Mouse (Mus musculus): ENCODE data around the gene BC049352.
A peak's percentile ranks its signal among the peaks of the same experiment; 100 is the strongest.

The BC049352 gene

DNA sequence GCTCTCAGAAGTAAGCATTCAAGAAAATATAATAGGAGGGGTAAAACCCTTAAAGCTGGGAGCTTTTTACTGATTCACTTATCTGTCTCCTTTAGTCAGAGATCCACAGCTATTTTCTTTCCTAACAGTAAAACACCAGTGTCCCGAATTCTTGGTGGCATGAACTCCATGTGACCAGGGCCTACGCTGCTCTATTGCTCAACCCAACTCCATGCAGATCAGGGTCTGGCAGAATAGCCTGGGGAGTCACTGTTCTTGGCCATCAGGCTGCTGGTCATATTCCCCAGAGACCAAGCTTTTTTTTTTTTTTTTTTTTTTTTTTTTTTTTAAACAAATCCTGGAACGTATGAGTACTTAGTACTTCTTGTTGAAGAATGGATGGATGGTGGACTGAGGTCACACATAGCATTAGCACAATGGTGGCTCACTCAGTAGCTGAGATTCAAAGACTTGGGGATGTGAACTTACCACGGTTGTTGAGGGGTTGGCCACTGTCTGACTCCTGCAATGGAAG is 7.9 kb downstream of the BC049352 start:
- DNase-seq (ENCODE audit: low read depth, low spot score) = peak; percentile 16

DNA sequence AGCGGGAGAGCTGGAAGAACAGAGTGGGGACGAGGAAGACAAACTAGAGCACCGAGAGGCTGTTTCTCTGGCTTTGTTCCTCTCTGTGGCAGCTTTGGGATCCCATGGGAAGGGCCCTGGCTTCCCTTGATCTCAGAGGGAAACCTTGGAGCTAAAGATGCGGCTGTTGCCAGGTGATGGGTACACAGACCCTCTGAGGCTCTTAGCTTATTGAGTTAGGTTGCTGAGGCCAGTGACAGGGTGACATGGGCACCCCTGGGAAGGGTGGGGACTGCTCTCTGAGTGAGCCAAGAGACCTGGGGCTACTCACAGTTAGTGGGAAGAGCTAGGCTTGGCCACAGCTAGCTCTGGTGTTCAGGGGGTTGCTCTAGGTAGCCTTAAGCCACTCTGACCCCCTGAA is 13.7 kb downstream of the BC049352 start:
- DNase-seq (ENCODE audit: low read depth, low spot score) = no peak

DNA sequence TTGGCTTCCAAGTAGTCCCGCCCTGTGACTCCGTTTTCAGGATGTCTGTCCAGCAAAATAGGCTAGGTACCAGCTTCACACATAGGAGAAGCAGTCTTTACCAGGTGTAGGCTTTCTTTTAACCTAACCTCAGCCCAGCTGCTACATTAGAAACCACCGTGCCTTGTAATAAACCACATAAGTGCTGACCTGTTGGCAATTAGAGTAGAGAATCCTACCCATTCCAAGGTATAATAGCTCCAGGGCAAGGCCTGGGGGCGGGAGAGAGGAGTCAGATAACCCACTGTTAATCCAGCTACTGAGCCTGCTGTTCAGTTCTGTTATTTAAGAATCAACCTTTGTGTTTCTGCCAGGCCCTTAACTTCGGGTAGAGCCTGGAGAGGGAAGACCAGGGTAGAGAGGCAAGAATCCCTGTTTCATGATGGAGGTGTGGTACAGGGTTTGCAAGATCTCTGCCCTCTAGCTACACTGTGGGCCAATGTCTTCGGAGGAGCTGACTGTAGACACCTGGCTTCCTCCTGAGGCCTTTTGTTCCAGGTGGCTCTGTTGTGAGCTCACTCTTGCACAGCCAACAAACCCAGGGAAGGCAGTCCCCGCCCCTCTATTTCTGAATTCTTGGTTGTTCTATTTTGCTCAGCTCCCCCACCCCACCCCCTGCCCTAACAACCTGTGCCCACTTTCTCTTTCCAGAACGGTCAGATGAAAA is 14.5 kb downstream of the BC049352 start:
- DNase-seq (ENCODE audit: low read depth, low spot score) = no peak

DNA sequence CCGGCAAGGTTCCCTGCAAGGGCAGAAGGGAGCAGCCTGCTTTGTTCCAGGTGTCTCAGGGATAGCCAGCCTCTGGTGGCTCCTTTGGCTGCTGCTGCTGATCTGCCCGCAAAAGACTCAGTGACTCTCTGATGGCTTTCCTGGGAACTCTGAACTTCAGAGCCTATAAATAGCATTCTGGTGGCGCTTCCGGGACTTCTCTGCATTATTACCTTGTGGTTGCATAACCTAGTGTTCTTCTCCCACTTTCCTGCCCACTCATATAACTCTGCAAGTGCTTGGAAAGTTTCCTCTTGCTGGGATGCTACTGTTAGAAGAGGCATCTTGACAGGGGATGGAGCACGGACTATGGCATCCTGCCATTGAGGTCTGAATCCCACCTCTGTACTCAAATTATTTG is 15.7 kb downstream of the BC049352 start:
- DNase-seq (ENCODE audit: low read depth, low spot score) = no peak

DNA sequence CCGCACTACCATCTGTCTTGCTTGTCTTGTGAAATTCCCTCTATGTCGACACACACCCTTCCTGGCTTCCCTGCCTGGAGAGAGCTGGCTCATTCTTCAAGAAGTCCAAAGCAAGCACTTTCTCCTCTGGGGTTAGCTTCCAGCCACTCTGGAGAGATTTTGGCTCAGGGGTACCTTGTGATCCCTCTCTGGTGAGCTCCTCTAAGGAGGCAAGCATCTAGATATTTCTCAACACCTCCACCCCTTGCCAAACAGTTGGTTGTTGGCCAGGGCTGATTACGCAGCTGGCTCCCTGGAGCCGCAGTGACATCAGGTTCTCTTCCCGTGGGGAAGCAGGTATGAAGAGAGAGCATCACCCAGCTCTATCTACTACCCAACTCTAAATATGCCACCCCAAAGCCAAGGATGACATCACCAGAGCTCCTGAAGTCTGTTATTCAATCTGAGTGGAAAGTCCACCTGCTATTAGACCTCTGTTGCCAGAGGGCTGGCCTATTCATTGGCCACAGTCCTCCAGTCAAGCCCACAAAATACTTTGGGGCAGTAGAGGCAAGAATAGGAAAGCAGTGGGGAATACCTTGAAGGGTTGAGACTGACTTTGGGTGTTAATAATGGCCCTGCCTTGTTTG is 19.6 kb downstream of the BC049352 start:
- DNase-seq (ENCODE audit: low read depth, low spot score) = peak; percentile 49

DNA sequence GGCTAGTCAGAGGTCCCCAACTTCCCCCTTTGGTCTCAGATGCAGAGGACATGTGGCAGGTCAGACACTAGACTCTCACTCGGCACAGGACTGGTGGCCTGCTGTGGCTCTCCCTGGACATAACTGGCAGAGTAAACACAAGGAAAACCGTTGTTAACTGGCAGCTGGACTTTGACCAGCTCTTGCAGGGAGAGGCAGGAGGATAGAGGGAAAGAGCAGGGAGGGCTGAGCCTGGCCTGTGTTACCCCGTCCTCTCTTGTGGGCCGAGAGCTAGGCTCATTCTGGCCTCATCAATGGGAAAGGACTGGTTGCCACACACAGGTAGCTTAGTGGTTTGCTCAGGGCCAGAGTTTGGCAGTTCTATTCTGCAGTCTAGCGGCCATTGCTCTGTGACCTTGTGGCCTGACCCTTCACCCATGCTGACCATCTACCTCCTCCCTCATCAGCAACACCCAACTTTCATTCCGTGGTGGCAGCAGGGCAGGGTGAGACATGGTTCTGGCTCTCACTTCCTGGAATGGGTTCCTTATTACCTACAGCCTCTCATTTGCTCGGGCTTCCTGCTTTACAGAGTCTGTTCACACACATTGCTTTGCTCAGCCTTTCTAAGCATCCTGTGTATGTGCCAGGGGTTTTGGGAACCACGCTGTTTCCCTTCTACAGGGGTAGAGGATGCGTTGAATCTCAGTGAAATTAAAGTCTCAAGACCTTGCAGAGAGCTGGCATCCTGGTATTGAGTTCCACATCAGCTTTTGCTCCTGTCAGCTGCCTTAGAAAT is 20.4 kb downstream of the BC049352 start:
- no peak for DNase-seq (ENCODE audit: low read depth, low spot score)

DNA sequence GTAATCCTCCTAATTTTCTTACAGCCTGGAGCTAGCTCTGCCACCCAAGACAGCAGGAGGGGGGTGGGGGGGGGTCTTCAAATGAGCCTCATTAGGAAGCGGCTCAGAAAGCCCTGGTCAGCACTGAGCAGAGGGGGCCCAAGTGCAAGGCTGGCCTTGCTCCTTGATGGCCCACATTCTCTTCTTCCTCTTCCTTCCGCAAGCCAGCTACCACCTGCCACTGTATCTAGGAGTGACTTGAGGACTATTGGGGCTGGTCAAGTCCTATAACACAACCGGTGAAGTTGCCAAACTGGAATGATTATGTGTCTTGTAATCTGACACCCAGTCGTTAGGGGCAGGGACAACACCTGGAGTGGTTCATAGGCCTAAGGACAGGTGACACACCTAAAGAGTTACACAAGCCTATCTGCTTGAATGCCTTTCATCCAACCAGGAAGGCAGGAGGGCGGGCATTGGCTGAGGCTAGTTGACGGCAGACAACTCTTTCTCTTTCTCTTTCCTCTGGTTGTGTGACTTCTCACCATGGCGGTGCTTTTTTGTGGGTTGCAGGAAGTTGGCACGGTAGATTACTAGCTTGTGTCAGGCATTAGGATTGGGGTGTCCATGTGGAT is 22.1 kb downstream of the BC049352 start, which contains the start of gene Tmprss4:
Gene Tmprss4, minus strand, starts transcription at position 296 of the 614 bp plus-strand sequence.
- DNase-seq (ENCODE audit: low read depth, low spot score) = no peak

DNA sequence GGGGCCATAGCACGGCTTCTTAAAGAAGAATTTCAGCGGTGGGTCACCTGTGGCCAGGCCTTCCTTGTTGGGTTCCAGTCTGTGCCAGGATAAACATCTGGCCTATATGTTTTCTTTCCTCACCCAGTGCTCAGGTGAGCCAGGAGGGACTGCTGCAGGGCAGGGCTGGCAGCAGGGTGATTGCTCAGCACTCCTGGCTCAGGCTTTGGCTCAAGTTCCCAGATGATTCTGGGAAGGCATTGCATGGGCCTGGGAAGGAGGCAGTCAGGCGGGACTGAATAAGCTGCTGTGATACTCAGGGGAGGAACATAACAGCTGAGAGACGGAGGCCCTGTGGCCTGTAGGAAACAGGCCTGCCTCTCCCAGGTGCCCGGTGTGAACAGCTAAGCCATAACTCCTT is 23.3 kb downstream of the BC049352 start:
- DNase-seq (ENCODE audit: low read depth, low spot score) = no peak

DNA sequence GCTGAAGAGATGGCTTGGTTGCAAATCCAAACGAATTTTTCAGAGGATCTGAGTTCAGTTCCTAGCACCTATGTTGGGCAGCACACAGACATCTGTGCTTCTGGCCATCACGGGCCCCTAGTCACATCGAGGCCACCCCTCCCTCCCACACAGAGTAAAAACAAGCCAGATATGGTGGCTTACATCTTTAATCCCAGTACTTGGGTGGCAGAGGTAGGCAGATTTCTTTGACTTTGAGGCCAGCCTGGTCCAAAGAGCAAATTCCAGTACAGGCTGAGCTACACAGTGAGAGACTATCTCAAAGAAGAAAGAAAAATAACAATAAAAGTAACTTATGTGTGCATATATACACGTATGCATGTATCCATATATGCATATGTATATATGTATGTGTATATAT is 24.3 kb downstream of the BC049352 start:
- DNase-seq (ENCODE audit: low read depth, low spot score) = no peak

DNA sequence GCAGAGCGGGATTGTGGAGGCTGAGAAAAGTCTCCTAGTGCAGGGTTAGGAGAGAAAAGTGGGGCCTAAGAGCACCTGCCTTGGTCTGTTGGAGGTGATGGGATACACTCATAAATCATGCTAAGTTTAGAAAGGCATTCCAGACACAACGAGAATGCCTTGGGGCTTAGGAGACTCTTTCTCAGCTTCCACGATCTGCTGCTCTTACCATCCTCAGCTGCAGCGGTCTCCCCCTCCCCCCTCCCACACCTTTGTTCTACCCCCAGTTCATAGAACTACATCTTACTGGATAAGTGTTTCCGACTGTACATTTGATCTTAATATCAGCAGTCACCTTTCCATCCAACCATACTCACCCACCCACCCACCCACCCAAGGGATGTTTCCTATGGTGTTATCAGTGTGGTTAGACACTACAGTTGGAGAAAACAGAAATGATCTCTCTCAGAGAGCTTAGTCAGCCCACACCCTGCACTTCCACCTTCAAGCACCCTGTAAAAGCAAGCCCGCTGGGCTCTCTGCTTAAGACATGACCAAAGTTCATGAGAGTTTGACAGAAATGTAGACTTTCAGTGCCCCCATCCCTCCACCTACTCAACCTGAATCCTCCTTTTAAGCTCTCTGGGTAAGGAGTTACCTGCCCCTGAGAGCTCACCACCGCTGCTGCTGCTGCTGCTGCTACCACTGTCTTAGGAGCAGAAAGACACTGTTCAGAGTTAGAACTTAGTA is 25.4 kb downstream of the BC049352 start:
- no peak for DNase-seq (ENCODE audit: low read depth, low spot score)

DNA sequence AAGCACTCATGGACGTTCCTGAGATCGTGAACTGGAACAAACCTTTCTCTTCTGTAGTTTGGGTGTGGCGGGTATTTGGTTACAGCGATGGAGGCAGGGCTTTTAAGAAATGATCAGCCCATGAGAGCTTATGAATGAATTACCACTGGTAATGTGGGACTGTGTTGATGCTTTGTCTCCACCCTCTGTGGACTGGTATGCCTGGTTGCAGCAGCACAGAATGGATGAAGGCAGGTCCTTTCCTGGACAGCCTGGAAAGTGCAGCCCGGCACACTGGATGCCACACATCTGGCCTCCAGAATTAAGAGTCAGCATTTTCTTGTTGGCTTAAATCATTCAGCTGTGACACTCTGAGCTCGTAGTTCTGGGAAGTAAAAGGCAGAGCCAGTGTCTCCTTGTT is 30.2 kb downstream of the BC049352 start:
- no peak for DNase-seq (ENCODE audit: low read depth, low spot score)

DNA sequence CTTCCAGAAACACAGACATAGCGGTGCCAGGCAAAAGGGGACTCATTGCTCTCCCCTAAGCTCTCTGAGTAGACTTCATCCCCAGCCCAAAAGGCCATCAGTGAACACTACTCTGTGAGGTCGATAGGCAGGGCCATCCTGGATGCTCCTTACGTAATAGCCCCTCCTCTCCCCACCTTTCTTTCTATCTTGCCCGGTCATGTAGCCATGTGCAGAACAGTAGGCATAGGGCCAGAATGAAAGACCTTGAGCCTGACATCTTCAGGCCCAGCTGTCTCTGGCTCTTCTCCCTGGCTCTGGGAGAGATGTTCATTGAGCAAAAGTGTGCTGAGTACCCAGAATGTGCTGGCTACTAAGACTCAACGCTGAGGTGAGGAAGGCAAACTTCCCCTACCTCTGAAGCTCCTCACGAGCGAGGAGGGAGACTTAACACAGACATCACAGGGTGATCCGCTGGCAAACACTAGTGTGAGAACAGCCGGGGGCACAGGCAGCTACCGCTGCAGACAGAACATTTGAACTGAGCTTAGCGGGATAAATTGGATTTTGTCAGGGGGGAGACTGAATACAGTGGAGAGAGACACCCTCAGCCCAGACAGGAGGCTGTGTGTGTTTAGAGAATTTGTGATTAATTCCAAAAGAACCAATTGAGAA is 33.8 kb downstream of the BC049352 start:
- no peak for DNase-seq (ENCODE audit: low read depth, low spot score)

DNA sequence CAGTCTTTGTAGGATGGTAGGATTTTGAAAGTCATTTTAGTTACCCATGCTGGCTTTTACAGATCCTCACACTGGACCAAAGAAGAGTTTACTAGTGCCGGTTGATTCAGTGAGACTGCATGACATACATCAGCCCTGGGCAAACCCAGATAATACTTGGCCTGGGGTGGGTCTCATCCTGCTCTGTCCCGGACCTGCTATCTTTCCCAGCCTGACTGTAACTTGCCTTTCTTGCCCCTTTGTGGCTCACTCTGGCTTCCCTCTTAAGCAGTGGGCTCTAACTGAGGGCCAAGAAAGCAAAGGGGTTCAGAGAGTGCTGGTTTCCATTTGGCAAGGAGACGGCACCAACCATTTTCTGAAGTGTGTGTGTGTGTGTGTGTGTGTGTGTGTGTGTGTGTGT is 37.8 kb downstream of the BC049352 start:
- DNase-seq (ENCODE audit: low read depth, low spot score) = no peak

DNA sequence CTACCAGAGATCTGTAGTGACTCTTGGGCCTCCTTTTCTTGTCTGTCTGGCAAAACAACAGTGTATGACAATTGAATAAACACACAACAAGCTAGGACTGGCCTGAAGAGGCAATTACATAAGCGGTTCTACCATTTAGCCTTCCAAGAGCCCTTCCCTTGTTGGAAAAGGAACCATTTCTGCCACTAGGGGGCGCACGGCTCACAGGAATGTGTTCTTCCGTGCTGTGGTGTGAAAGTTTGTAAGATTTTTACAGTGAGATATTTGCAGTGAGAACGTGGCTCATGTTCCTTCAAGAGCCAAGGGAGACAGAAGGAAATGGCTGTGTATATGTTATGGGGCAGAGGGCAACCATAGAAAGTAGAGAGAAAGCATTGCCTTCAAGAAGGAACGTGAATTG is 39.8 kb downstream of the BC049352 start:
- DNase-seq (ENCODE audit: low read depth, low spot score) = peak; percentile 78

DNA sequence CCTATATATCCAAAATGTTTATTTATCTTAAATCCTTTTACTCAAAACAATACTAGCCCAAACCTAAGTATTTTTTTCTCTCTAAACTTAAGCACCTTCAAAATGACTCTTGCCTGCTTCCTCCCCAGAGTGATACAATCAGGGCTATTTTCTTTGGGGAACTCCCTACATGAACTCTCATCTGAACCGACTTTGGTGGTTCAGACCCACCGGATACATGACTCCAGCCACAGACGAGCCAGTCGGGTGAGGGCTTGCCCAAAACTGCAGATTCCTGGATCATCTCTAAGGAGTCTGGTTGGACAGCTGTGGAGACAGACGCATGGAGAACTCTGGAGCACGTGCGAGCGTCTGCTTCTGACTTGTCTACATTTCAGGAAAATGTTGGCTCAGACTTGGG is 47.6 kb downstream of the BC049352 start:
- no peak for DNase-seq (ENCODE audit: low read depth, low spot score)

DNA sequence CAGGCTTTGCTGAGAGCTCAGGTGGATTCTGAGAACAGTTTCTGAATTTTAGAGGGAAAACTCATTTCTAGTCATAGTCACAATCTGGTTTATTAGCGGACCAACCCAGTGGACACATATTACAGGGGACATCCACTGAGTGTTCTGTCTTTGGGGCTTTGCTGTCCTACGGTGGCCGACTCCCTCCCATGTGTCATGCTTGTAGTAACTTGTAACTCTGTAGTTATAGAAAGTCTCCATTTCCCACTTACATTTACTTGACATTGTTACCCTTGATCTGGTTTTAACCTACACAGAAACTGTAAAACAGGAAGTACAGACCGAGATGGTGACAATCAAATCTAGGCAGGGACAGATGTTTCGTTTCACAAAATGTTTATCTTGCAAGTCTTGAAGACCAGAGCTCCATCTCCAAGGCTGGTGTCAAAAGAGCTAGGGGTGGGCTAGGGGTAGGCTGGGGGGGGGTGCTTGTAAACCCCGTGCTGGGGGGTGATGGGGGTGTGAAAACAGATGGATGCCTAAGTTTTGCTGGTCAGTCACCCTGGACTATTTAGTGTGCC is 53.9 kb downstream of the BC049352 start:
- no peak for DNase-seq (ENCODE audit: low read depth, low spot score)

DNA sequence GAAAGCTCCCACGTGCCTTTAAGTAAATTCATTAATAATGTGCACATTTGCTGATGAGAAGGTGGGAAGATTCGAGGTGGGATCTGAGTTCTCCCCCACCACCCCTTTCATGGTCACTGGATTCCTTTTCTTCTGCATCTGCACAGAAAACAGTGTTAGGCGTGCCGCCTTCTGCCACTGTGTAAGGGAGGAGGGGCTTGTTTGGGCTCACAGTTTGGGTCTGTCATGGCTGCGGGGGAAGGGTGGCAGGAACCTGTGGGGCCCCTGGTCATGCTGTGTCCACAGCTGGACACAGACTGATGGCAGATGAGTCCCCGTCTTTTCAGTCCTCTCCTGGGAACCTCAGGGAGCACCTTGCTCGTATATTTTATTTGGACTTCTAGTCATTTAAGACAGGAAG is 54.9 kb downstream of the BC049352 start:
- DNase-seq (ENCODE audit: low read depth, low spot score) = no peak

DNA sequence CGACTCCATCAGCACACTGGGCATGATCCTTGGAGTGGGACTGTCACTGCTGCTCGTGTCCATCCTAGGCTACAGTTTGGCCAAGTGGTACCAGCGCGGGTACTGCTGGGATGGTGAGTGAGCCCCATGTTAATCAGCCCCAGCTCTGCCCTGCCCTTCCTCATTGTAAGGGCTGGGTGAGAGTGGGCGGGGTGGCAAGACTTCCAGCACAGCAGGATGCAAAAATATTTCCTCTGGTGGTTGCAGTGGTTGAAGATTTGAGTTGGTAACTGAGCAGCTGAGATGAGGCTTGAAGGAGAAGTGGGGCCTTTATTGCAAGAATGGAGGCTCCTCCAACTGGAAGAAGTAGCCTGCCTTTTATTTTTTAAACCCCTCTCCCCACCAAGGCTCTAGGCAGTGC is 59.6 kb downstream of the BC049352 start:
- no peak for DNase-seq (ENCODE audit: low read depth, low spot score)

DNA sequence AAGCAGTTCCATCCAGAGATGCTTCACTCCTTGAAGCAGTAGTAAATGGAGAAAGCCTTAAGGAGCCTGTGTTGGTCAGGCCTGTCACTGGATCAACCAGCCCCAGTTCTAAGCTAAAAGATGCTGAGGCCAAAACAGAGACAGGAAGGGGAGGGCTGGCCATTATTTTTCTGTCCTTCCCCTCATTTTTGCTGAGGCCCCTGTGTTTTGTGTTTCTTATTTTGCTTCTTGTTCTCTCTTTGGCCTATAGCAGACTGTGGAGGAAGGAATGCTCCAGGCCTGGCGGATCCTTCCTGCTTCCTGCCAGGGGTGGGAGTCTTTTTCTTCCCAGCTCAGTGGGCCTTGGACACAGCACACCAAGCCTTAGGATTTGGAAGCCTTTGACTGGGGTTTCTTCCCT is 63.6 kb downstream of the BC049352 start:
- no peak for DNase-seq (ENCODE audit: low read depth, low spot score)

DNA sequence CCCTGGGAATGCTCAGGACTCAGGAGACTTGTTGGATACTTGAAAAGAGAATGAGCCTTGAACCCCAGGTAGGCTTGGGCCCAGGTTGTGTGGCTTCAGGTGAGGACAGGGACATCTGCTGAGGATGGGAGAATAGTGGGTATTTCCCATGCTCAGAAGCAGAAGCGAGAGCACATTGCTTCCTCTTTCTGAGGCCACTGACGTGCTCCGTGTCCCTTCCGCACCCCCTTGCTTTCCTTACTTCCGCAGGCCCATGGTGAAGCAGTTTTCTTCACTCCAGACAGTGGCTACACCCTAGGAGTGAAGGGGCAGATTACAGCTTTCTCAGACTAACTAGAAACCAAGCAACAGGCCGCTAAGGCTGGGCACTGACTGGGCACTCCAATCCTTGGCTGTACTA is 64.3 kb downstream of the BC049352 start:
- peak; percentile 54 for DNase-seq (ENCODE audit: low read depth, low spot score)

DNA sequence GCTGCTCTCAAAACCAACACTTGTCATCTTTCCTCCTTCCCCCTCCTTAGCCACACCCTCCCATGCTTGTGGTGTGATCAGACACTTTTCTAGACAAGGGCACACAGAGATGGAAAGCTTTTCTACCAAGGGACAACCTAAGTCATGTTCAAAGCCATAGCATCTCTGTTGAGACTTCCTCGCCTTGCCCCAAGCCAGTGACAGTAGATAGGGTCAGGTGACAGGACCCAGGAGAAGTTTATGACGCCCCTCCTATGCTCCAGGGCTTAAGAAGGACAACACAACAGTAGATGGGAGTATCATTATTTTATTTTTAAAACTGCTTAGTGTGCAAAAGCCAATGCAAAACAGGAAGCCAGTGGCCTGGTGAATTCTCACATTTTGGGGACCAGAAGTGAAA is 65.7 kb downstream of the BC049352 start:
- no peak for DNase-seq (ENCODE audit: low read depth, low spot score)
